Mouse (Mus musculus) embryonic facial prominence, embryonic 12.5 days (tissue): ENCODE results near the gene Nop53. TPM values are rescaled to one million over a fixed set of nuclear protein-coding genes. Genes with fewer than 3 reads are reported as not detected.
"Not testable (repeated sequence)": the region's sequence is repeated elsewhere in the genome, so short reads cannot be mapped to it uniquely, and the experiment has no call there.

Experiments used
- ATAC-seq: fragments of 200-750 bp; cut with Nextera tagmentation; 2 replicates; pipeline ENCODE4 v1.8.0; 2017; ENCODE audit not compliant: insufficient number of reproducible peaks, insufficient read depth, low FRiP score, low TSS enrichment
- H3K27ac ChIP-seq: fragments of 300-500 bp; sonication (generic); 2 replicates; pipeline ENCODE4 v1.5.1; 2016; ENCODE audit warnings: mild to moderate bottlenecking
- H3K27me3 ChIP-seq: fragments of 300-500 bp; sonication (generic); 2 replicates; pipeline ENCODE4 v1.6.1; 2016; ENCODE audit warnings: mild to moderate bottlenecking, moderate library complexity
- H3K36me3 ChIP-seq: fragments of 300-500 bp; sonication (generic); 2 replicates; pipeline ENCODE4 v1.6.1; 2016; ENCODE audit warnings: mild to moderate bottlenecking
- H3K4me1 ChIP-seq: fragments of 300-500 bp; sonication (generic); 2 replicates; pipeline ENCODE4 v1.6.1; 2016
- H3K4me2 ChIP-seq: fragments of 300-500 bp; sonication (generic); replicated peaks from 2 replicates; pipeline ENCODE4 v1.6.1; 2016; ENCODE audit warnings: mild to moderate bottlenecking, moderate library complexity
- H3K4me3 ChIP-seq: fragments of 300-500 bp; sonication (generic); 2 replicates; pipeline ENCODE4 v1.5.1; 2016; ENCODE audit warnings: mild to moderate bottlenecking
- H3K9ac ChIP-seq: fragments of 300-500 bp; sonication (generic); 2 replicates; pipeline ENCODE4 v1.6.1; 2016; ENCODE audit warnings: mild to moderate bottlenecking, moderate library complexity
- H3K9me3 ChIP-seq: fragments of 300-500 bp; sonication (generic); 2 replicates; pipeline ENCODE4 v1.6.1; 2016; ENCODE audit warnings: mild to moderate bottlenecking, moderate library complexity
- WGBS: fragments of 180-500 bp; shearing (Covaris S2); methylation state at CpG from one replicate; pipeline ENCODE4 v1.1.7; 2016; 5-methylcytosine and 5-hydroxymethylcytosine counted together
- polyA plus RNA-seq: library from polyadenylated mRNA; unstranded; fragments of >200 nt; fragmentation: Nextera tagmentation; extraction: Ambion mirVana; gene quantifications from 2 replicates; pipeline ENCODE4 v1.2.1, GENCODE M21; 2016

Gene Nop53
- polyA plus RNA-seq, 1 experiment from 2014 or later = 196 TPM

GRCm38 (mm10) chr7:15916996-15917395 lies 28.9 kb downstream of the Nop53 start:
- H3K4me1 ChIP-seq = peaks cover 15% of the 10 kb centered on the region
- no peak overlapping the region for H3K9ac ChIP-seq
- no peak for ATAC-seq
- no peak overlapping the region for H3K4me2 ChIP-seq
- no peaks in the 10 kb centered on the region for H3K27me3 ChIP-seq
- no peak overlapping the region for H3K4me3 ChIP-seq
- no peaks in the 10 kb centered on the region for H3K9me3 ChIP-seq
- no peak overlapping the region for H3K27ac ChIP-seq
- WGBS = 75% methylated on average over 4 of the region's 4 CpGs
- H3K36me3 ChIP-seq = peaks cover 37% of the 10 kb centered on the region

- no peak overlapping the region for H3K4me2 ChIP-seq
- peaks cover 37% of the 10 kb centered on the region for H3K36me3 ChIP-seq
- H3K9ac ChIP-seq = no peak overlapping the region
- 83% methylated on average over 3 of the region's 3 CpGs for WGBS
- H3K4me1 ChIP-seq = peaks cover 13% of the 10 kb centered on the region
- no peak overlapping the region for H3K4me3 ChIP-seq
- H3K27me3 ChIP-seq = no peaks in the 10 kb centered on the region
- H3K9me3 ChIP-seq = no peaks in the 10 kb centered on the region
- ATAC-seq = no peak
- no peak overlapping the region for H3K27ac ChIP-seq
These were observed 29.6 kb downstream of the Nop53 start for GRCm38 (mm10) chr7:15916134-15916723.

GRCm38 (mm10) chr7:15915695-15916094 lies 30.2 kb downstream of the Nop53 start:
- H3K4me2 ChIP-seq, H3K9me3 ChIP-seq, ATAC-seq, H3K4me1 ChIP-seq, H3K4me3 ChIP-seq, H3K27me3 ChIP-seq, H3K27ac ChIP-seq, H3K9ac ChIP-seq: not testable (repeated sequence)
- WGBS = 91% methylated on average over 4 of the region's 4 CpGs
- peaks cover 37% of the 10 kb centered on the region for H3K36me3 ChIP-seq

DNA sequence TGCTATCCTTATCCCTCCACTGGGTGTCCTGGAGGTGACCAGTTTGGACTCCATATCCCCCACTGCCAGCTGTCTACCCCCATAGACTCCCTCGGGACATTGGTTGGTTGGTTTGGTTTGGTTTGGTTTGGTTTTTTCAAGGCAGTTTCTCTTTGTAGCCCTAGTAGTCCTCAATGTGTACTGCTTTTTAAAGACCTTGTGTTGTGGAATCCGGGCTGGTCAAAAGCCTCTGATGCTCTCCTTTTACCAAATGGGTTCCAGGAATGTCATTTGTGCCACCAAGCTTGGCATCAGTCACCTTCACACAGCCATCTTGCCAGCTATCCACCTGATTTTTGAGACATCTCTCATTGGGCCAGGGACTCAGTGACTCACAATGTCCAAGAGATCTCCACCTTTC lies 31.1 kb downstream of the Nop53 start:
- Histone ChIP-seq H3K4me2 (no peak overlapping the region), H3K36me3 (peaks cover 28% of the 10 kb centered on the region), H3K27me3 (no peaks in the 10 kb centered on the region), H3K4me3 (no peak overlapping the region), H3K9ac (no peak overlapping the region), H3K4me1 (no peaks in the 10 kb centered on the region), H3K9me3 (no peaks in the 10 kb centered on the region), H3K27ac (no peak overlapping the region)
- no peak for ATAC-seq
- 84% methylated on average over 2 of the region's 2 CpGs for WGBS

DNA sequence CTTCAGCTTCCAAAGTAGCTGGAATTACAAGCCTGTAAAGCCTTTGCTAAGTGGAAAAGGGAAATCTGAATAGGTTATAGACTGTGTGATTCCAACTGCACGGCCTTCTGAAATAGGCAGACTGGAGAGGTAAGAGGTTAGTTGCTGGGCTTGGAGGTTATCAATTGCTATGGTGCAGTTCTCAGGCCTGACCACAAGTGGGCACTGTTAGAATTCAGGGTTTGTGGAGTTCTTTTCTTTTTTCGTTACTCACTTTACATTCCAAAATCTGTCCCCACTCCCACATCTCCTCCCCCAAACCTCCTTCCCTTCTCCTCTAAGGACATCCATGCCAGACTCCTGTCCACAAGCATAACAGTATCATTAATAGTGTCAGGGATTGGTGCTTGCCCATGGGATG lies 31.6 kb downstream of the Nop53 start:
- Histone ChIP-seq H3K27me3 (no peaks in the 10 kb centered on the region), H3K4me2 (no peak overlapping the region), H3K4me1 (no peaks in the 10 kb centered on the region), H3K4me3 (no peak overlapping the region), H3K9me3 (no peaks in the 10 kb centered on the region), H3K9ac (no peak overlapping the region), H3K36me3 (peaks cover 23% of the 10 kb centered on the region), H3K27ac (no peak overlapping the region)
- no peak for ATAC-seq
- 40% methylated on average over 2 of the region's 2 CpGs for WGBS

GRCm38 (mm10) chr7:15912183-15912582 lies 33.7 kb downstream of the Nop53 start:
- H3K4me3 ChIP-seq = no peak overlapping the region
- H3K36me3 ChIP-seq = peaks cover 7% of the 10 kb centered on the region
- no peaks in the 10 kb centered on the region for H3K27me3 ChIP-seq
- ATAC-seq = peak; percentile 52; the same call in 1 of the 2 replicates
- no peak overlapping the region for H3K27ac ChIP-seq
- H3K9me3 ChIP-seq = no peaks in the 10 kb centered on the region
- WGBS = under 1% methylated on average over 4 of the region's 4 CpGs
- no peaks in the 10 kb centered on the region for H3K4me1 ChIP-seq
- H3K9ac ChIP-seq = no peak overlapping the region
- H3K4me2 ChIP-seq = no peak overlapping the region

- WGBS = 73% methylated on average over 5 of the region's 5 CpGs
- no peak overlapping the region for H3K27ac ChIP-seq
- no peaks in the 10 kb centered on the region for H3K4me1 ChIP-seq
- H3K9ac ChIP-seq = no peak overlapping the region
- H3K27me3 ChIP-seq = no peaks in the 10 kb centered on the region
- no peaks in the 10 kb centered on the region for H3K9me3 ChIP-seq
- no peak overlapping the region for H3K4me3 ChIP-seq
- ATAC-seq = no peak
- no peaks in the 10 kb centered on the region for H3K36me3 ChIP-seq
- no peak overlapping the region for H3K4me2 ChIP-seq
These were observed 35.4 kb downstream of the Nop53 start for GRCm38 (mm10) chr7:15910521-15910920.

DNA sequence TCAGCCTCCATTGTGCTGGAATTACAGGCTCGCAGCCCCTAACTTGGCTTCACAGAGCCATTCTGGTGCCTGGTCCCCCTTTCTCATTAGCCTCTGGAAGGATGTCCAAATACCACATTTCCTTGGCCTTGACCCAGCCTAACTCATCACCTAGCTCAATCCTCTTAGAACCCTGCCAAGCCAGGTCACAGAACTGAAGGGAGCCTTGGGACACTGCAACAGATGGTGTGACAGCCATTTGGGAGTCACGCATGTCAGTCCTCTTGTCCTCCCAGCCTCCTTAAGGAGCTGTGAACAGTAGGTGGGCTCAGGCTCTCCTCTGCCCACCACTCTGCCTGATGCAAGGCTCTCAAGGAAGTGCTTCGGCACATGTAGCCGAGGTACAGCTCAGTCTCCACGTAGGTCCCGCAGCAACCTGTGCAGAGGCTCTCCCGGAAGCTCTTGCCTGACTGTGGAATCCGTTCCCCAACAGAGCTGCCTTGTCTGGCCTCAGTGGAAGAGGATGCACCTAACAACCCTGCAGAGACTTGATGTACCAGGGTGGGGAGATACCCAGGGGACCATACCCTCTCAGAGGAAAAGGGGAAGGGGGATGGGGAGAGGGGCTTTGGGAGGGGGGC lies 37.8 kb downstream of the Nop53 start:
- 76% methylated on average over 8 of the region's 8 CpGs for WGBS
- no peak overlapping the region for H3K27ac ChIP-seq
- no peak overlapping the region for H3K9ac ChIP-seq
- no peaks in the 10 kb centered on the region for H3K4me1 ChIP-seq
- ATAC-seq = 0 out of 2 replicates have a peak, but pooled peaks have one; percentile 17
- H3K4me2 ChIP-seq = no peak overlapping the region
- H3K9me3 ChIP-seq = no peaks in the 10 kb centered on the region
- no peaks in the 10 kb centered on the region for H3K36me3 ChIP-seq
- H3K27me3 ChIP-seq = no peaks in the 10 kb centered on the region
- no peak overlapping the region for H3K4me3 ChIP-seq

- H3K4me1 ChIP-seq = no peaks in the 10 kb centered on the region
- no peak overlapping the region for H3K4me3 ChIP-seq
- WGBS = 73% methylated on average over 1 of the region's 1 CpGs
- H3K27ac ChIP-seq = no peak overlapping the region
- no peaks in the 10 kb centered on the region for H3K27me3 ChIP-seq
- no peaks in the 10 kb centered on the region for H3K9me3 ChIP-seq
- no peak for ATAC-seq
- H3K4me2 ChIP-seq = no peak overlapping the region
- H3K9ac ChIP-seq = no peak overlapping the region
- H3K36me3 ChIP-seq = no peaks in the 10 kb centered on the region
These were observed 39.3 kb downstream of the Nop53 start for GRCm38 (mm10) chr7:15906602-15907001.

- Histone ChIP-seq H3K4me2 (no peak overlapping the region), H3K4me3 (no peak overlapping the region), H3K4me1 (no peaks in the 10 kb centered on the region), H3K27ac (no peak overlapping the region), H3K36me3 (no peaks in the 10 kb centered on the region), H3K9me3 (no peaks in the 10 kb centered on the region), H3K9ac (no peak overlapping the region), H3K27me3 (no peaks in the 10 kb centered on the region)
- no peak for ATAC-seq
- WGBS = 72% methylated on average over 7 of the region's 7 CpGs
These were observed 40.0 kb downstream of the Nop53 start for GRCm38 (mm10) chr7:15905861-15906260.

DNA sequence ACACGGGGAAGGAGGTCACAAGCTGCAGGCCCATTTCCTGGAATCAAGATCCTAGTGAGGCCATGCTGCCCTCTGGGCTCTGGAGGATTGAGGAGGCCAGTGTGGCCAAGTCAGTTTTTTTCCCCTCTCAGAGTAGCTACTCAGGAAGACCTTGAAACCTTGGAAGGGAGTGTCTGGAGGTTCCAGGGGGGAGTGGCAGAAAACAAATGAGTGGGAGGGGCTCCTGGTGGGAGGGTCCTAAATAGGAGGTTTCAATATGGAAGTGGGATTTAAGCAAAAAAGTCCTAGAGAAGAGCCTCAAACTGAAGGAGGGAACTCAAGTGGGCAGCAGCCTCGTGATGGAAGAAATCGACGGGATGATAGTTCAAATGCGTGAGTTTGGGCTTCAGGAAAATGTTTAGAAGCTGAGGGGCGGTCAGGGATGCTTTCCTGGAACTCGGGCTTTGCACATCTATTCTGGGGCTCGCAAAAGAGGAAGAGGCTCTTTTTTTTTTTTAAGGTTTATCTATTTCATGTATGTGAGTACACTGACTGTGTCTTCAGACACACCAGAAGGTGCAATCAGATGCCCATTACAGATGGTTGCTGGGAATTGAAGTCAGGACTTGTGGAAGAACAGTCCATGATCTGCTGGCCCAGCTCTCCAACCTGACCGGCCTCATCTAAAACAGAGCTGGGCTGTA lies 44.4 kb downstream of the Nop53 start:
- H3K27me3 ChIP-seq = no peaks in the 10 kb centered on the region
- 79% methylated on average over 9 of the region's 9 CpGs for WGBS
- H3K9ac ChIP-seq = no peak overlapping the region
- H3K27ac ChIP-seq = no peak overlapping the region
- ATAC-seq = no peak
- H3K4me1 ChIP-seq = no peaks in the 10 kb centered on the region
- H3K4me2 ChIP-seq = no peak overlapping the region
- H3K36me3 ChIP-seq = no peaks in the 10 kb centered on the region
- H3K9me3 ChIP-seq = no peaks in the 10 kb centered on the region
- H3K4me3 ChIP-seq = no peak overlapping the region

- H3K4me2 ChIP-seq = no peak overlapping the region
- no peaks in the 10 kb centered on the region for H3K36me3 ChIP-seq
- H3K27ac ChIP-seq = no peak overlapping the region
- no peaks in the 10 kb centered on the region for H3K4me1 ChIP-seq
- no peaks in the 10 kb centered on the region for H3K27me3 ChIP-seq
- no peak for ATAC-seq
- 74% methylated on average over 1 of the region's 1 CpGs for WGBS
- no peak overlapping the region for H3K9ac ChIP-seq
- no peak overlapping the region for H3K4me3 ChIP-seq
- H3K9me3 ChIP-seq = no peaks in the 10 kb centered on the region
These were observed 51.6 kb downstream of the Nop53 start for GRCm38 (mm10) chr7:15894251-15894650.
